Mouse (Mus musculus): ENCODE measurements around the gene Ecd.

DNA sequence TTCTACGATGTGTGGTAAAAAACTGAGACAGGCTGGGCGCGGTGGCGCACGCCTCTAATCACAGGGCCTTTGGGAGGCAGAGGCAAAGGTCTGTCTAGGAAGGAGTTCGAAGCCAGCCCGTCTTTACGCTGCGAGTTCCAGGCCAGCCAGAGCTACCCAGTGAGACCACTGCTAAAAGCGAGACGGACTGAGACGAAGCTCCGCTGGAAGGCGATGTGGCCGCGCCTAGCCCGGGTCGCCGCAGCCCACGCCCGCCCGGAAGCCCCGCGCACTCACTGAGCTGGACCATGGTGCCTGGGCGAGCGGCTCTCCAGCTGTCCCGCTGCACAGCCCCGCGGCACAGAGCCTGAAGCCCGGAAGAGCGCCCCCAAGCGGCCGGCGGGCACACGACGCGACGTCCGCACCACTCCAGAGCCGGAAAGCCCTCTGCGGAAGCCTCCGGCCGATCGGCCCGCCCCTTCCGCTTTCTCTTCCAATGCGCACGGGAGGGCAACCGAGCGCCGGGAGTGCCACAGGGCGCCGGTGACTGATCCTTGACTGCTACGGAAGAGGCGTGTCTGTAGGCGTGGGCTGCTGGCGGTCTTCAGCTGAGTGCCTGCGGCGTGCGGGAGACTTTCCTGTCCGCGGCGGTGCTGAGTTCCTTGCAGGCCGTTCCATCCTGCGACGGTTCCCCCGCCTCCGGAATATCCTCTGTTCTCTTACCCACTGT, 45.4 kb upstream of the Ecd start, which contains the start of gene Mrps16:
- no peak for TF ChIP-seq EP300 (optimal IDR thresholded peaks at IDR 0.05)
- TF ChIP-seq CTCF (IDR thresholded peaks at IDR 0.05; ENCODE audit: low read depth), result peak; percentile 93
